Mouse (Mus musculus) kidney, postnatal 10 days (tissue): ENCODE data around the gene Arpc1b.
A peak's percentile ranks its signal among the peaks of the same experiment; 100 is the strongest.

Experiments
- DNase-seq: peaks from one replicate; pipeline ENCODE4 v3.0.0; 2021; ENCODE audit warnings: mixed read lengths

The Arpc1b gene

DNA sequence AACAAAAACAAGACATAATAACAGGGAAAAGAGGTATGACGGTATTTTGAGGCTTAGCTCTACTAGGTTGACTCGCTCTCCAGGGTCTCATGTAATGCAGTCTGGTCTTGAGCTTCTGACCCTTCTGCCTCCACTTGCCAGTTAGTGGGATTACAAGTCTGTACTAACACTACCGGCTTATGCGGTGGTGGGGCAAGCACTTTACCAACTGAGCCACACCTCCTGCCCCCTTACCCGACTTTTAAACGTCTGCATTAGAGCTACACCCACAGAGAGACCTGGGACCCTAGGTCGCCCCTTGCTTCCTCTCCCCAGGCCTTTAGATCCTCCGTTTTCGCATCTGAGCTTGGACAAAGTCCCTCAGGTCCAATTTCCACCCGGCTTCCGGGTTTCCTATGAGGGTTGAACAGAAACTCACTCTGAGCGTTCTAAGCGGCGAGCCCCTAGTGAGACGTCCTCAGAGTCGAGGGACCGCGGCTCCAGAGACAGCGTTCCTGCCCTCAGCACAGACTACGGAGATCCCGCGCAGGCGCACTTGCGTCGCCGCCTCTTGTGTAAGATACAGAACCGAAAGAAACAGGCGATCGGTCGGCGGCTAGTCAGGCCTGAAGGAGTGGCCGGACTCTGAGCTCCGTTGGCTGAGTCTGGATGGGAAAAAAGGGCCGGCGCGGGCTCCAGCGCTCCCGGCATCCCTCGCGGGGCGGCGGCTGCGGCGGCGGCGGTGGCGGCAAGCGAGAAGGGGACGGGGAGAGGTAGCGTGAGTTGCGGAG is 52.7 kb downstream of the Arpc1b start, which contains the start of the genes Ptcd1 and Cpsf4:
Ptcd1 (minus strand) TSS at position 573 of the 770 bp plus-strand sequence.
Cpsf4 (plus strand) TSS at position 678 of the 770 bp plus-strand sequence.
- peak; percentile 99 for DNase-seq

DNA sequence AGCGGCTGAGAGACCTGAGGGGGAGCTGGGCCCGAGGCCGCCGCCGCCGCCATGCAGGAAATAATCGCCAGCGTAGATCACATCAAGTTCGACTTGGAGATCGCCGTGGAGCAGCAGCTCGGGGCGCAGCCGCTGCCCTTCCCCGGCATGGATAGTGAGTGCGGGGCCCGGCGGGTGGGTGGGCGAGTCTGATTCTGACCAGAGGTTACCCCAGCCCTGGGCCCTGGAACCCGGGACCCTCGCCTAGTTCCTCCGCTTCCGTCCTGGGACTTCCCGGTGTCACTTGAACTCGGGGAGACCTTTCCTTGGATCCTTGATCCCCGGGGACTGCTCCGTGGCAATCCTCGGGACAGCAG is 53.3 kb downstream of the Arpc1b start:
- DNase-seq = no peak

DNA sequence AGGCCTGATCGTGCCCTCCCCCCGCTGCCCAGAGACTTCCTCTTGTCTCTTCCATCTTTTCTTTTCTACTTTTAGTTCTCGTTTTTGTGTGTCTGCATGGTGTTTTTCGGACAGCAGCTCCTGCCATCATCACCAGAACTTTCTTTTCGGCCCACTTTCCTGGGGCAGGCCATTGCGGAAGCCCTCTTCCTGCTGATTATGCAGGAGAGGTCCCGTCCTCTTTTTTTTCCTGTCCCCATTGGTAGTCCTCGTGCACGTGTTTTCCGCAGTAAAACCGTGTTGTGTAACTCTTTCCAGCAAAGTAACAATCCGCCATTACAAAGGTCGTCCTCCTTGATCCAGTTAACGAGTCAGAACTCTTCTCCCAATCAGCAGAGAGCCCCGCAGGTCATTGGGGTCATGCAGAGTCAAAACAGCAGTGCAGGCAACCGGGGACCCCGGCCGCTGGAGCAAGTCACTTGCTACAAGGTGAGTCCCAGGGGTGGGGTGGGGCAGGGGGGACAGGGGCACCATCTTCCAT is 64.5 kb downstream of the Arpc1b start:
- no peak for DNase-seq
